Mouse (Mus musculus) adrenal gland, adult (tissue): ENCODE data around the gene Etl4.
A peak's percentile ranks its signal among the peaks of the same experiment; 100 is the strongest.
"Not testable (repeated sequence)": the region's sequence is repeated elsewhere in the genome, so short reads cannot be mapped to it uniquely, and the experiment has no call there.

Experiments used
- DNase-seq, 2 experiments: peaks; one replicate each; pipeline ENCODE4 v3.0.0; 2022 to 2023; ENCODE audit warnings: low spot score in 1 of 2; ENCODE audit not compliant: inconsistent age in 2 of 2

Gene Etl4

DNA sequence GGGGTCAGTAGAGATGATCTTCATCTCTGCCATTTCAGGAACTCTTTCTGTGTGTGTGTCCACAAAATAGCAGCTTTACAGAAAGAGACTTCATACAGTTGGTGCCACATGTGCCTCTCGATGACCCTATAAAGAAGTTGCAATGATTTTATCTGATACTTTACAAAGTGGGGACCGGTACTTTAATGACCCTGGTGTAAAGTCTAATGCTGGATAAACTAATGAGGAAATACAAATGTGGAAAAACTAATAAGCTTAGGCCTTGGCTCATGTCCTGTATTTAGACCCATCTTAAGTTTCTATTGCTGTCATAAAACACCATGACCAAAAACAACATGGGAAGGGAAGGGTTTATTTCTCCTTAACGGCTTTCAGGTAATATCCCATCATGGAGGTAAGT lies 729.0 kb downstream of the Etl4 start:
- DNase-seq, result no peak

DNA sequence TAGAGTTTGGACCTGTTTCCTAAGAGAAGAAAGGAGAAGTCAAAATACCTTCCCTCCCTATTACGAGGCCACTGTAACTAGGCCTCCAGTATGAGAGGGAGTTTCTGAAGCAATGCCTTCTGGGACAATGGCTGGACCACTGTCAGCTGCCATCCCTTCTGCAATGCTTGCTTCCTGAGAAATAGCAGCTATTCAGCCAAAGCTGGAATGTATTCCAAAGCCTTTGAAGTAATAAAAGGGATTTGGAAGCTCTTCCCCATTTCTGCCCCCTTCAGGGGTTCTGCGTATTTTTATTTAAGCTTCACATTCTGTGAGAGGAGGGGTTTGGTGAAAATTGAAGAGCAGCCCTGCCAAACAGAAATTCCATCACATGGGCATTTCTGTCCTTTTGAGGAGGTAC lies 730.1 kb downstream of the Etl4 start:
- DNase-seq, result no peak

DNA sequence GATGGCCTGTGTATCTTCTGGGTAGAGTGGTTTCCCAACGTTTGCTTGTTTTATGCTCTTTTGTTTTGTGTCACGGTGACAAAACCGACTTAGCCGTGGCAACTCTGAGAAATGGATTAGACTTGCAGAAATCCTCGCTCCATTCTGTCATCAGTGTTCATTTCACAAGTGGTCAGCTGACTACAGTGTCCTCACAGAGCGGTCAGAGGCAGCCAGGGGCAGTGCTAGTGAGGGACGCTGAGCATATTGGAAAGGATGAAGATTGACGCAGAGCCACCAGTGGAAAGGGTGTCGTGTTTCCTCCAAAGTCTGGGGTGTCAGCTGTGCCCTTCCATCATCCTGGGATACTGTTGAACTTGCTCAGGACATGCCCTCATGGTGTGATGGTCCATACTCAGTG lies 733.2 kb downstream of the Etl4 start:
- peak in 1 of 2 experiments; percentile 79 for DNase-seq

DNA sequence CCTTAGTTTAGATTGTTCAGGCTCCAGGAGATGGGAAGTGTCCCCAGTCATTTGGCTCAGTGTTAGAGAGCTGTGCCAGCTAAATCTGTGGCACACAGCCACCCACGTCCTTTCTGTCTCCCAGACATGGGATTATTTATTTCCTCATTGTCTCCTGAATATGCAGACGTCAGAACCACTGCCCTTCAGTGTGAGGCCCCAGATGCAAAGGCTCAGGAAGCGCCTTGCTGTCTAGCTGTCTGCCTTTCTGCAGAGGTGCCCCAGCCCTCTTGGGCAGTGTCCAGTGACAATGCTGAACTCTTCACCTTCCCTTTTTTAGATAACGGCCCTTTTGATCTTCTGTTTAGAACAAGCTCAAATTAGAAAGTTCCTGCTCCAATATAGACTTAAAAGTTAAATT lies 740.2 kb downstream of the Etl4 start:
- peak; percentile 72 to 91 for DNase-seq

DNA sequence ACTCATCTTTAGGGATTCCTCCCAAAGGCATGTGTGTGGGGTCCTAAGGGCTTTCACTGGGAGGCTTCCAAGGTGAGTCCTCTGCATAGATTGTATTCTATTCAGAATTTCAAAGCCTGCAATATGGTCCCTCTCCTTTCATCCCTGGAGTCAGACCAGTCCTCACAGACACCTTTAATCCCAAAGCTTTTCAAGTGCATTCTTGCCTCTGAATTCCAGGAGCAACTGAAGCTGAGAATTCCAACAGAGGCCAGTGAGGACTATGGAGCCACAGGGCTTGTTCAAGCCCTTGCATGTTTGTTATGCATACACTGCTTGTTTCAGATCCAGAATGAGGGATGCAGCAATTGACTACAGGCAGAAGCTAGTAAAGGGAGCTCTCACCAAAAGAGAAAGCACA lies 743.5 kb downstream of the Etl4 start:
- DNase-seq, result no peak

DNA sequence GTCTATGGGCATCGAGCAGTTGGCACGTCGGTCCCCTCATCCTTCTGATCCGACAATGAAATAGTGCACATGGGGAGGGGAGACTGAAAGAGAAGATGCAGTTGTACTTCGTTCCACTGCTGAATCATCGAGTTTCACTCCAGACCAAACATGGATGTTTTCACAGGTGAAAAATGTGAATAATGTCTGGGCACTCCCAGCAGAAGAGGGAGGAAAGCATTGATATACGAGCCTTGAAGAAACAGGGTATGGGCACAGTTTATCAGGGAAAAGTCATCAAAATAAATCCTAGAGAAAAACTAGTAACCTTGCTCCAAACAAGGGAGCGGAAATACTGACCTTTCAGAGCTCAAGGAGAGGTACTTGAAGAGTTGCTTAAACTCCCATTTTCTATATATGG lies 744.5 kb downstream of the Etl4 start:
- DNase-seq, result peak in 1 of 2 experiments; percentile 51

DNA sequence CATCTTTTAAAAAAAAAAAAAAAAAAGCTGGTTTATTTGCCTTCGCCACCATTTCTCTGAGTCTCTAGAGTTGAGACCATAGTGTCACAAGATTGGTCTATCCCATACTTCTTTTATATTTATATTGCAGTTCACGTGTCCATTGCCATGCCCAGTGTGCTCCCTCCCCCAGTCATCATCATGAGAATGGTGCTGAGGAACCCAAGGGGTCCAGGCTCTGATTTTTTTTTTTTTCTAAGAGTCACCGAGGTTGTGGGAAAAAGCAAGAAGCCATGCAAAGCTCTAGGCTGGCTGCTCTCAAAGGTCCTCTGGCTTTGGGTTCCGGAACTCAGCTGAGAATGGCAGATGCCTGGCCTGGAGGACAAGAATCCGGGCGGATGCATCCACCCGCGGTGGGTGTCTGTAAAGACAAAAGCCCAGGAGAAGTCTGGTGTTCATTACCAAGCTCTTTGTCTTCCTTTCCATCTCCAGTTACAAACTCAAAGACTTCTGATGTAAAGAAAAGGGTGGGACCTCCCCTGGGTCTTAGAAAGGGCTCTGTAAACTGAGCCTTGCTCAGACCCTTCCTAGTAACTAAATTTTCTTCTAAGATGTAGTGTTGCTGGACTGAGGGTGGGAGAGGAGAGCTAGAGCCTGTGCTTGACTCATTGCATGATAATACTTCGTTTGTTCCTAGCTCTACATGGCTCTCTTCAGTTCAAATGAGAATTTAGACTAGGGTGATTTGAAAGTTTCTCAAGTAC lies 745.2 kb downstream of the Etl4 start:
- no peak for DNase-seq

DNA sequence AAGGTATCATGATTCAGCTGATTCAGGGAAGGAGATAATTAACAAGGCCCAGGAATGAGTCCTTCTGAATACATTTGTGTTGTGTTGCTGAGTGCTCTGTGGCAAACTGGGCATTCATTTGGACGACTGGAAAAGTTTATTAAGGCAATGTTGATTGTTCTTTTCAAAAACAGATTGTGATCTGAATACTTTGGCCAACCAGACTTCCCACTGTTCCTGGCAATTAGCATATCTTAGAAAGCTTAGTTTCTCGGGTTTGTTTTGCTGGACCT lies 745.7 kb downstream of the Etl4 start:
- DNase-seq, result no peak

DNA sequence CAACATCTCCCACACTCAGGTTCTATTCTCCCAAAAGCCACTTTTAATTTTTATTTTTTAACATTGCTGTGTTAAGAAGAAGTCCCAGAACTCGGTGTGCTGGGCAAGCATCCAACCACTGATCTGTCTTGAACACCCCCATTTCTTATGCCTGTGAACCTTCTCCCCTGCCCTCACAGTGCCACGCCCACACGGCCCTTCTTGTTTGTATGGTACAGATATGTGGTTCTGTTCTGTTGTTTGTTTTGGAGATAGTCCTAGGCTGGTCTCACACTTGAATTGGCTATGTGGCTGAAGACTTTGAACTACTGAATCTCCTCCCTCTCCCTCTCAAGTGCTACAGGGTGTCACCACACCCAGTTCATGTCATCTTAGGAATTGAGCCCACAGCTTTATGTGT lies 748.3 kb downstream of the Etl4 start:
- DNase-seq, result peak in 1 of 2 experiments; percentile 9

DNA sequence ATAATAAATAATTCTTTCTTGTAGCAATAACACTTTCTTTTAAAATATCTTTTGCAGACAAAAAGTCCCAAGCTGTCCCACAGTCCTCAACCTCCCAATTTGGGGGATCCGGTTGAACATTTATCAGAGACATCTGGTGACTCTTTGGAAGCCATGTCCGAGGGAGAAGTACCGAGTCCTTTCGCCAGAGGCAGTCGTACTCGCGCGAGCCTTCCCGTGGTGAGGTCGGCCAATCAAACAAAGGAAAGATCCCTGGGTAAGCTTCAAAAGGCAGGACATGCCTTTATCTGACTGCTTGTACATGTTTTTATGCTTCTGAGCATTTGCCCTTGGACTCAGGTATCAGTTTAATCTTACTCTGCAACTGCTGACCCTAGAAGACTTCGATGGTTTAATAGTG lies 752.3 kb downstream of the Etl4 start:
- no peak for DNase-seq

DNA sequence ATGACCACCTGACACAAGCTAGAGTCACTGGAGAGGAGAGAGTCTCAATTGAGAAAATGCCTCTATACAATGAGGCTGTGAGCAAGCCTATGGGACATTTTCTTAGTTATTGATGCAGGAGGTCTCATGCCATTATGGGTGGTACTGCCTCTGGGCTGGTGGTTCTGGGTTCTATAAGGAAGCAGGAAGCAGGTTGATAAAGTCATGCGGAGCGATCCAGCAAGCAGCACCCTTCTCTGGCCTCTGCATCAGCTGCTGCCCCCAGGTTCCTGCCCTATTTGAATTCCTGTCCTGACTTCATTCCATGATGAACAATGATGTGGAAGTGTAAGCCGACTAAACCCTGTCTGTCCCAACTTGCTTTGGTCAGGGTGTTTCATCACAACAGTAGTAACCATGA lies 753.1 kb downstream of the Etl4 start:
- DNase-seq, result no peak

DNA sequence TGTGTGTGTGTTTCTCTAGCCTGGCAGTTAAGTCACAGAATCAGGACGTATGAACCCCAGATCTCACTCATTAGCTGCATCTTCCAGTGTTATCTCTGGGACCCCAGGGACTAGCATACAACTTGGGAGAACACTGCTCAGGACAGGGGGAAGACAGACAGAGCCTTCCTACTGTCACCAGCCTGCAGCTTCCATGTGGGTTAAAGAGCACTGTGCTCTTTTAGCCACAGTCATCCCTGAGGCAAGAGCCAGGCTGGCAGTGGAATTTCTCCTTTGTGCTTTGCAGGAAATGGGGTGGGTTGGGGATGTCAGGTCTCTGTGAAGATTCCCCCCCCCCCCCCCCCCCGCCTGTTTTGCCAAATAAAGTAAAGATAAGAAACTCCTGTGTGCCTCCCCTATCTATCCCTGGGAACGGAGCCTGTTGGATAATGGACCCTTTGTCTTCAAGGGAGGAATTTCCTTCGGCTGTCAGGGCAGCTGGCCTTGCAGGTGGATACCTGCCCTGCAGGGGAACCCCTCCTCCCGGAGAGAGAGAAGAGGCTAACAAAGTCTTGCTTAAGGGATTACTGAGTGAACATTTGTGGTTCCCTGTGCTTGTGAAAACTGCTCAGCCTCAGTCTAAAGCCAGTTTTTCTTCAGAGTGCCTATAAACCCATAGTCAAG lies 755.9 kb downstream of the Etl4 start:
- DNase-seq, result no peak

DNA sequence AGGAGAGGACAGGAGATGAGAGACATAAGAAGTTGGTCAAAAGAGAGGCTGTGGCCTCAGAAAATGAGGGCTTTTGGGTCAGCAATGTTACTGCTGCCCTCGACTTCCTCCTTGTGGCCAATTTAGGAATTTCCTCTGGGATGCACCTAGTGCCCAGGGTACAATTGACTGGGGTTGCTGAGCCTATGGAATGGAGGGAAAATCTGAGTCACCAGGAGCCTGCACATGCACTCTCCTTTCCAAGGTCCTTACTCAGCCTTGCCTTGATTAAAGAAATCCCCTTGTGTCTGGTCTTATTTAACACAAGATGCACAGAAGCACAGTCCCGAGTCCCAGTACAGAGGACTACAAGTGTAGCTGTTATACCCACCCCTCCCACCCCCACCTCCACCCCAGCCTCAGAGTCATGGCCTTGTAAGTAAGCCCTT lies 756.5 kb downstream of the Etl4 start:
- DNase-seq, result peak; percentile 69 to 91

DNA sequence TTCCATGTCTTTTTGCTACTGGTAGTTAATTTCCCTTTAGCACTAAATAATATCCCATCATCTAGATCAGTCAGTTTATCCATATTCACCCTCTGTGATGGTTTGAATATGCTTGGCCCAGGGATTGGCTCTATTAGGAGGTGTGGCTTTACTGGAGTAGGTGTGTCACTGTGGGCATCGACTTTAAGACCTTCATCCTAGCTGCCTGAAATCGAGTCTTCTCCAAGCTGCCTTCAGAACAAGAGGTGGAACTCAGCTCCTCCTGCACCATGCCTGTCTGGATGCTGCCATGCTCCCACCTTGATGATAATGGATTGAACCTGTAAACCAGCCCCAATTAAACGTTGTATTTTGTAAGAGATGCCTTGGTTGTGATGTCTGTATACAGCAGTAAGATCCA lies 758.3 kb downstream of the Etl4 start:
- no peak for DNase-seq

DNA sequence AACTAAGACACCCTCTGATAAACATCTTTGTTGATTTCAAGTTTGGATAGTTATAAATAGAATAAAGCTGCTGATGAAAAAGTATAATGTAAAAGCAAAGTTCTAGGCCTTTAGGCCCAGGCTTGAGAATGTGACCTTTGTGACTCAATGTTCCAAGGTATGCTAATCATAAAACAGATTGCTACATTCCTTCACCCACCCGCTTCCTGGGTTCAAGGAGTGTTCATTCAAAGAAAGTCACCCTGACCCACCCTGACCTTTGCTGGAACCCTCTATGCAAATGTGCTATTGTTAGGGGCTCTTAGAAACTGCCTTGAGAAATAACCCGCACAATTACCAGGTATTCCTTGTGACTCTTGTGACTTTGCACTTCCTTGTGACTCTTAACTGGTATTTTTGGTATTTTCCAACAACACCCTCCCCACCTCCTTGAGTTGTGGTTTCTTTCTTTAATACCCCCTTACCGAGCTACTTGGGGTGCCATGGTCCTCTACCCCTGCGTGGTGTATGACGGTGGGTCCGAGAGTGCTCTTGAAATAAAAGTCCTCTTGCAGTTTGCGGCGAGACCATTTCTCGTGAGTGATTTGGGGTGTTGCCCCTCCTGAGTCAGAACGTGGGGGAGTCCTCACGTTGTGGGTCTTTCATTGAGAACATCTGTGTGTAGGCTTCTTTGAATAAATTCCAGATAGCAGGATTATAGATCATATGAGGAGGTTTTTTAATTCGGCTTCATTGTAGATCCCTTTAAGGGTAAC lies 758.9 kb downstream of the Etl4 start:
- not testable (repeated sequence) for DNase-seq

DNA sequence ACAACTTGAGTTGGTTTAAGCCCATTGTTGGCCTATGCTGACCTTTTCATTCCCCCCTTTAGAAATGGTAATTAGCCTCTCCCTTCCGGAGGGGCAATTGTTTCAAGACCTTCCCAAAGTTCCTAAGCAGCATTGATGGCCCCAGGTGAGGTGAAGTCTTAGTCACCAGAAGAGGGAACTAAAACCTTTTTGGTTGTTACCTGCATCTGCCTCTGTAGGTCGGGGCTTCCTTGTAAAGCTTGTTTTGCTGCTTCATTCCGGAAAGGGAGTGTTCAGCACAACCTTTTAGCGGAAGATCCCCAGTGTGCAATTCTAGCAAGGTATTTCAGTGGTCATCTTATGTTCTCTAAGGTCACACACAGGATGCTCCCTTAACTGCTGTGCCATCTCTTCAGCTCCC lies 759.8 kb downstream of the Etl4 start:
- DNase-seq, result no peak

DNA sequence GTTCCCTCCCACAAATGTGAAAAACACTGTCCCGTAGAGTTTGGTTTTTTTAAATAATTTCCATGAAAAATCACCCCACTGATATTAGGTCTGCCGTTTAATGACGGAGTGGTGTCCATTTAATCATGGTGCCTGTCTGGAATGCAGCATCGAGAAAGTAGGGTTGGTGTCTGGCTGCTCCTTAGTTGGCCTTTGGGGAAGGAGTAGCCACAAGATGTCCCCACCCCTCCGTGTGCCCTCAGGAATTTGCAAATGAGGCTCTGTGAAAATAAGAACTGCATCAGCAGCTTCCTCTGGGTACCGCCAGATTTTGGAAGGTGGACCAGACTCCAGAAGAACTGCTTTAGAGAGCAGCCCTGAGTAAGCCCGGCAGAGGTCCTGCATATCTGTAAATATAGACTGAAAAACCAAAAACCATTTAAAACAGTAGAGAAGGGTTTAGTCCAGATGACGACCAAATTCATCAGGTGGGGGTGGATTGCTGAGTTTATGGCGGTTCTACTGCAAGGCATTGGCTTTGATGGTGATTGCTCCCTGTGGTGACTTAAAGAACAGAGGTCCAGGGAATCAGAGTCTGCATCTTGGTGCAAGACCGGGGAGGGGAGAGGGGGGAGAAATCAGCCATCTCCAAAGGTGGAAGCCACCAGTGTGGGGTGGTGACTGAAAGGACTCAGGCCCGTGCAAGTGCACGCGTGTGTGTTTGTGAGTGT lies 762.1 kb downstream of the Etl4 start:
- no peak for DNase-seq

DNA sequence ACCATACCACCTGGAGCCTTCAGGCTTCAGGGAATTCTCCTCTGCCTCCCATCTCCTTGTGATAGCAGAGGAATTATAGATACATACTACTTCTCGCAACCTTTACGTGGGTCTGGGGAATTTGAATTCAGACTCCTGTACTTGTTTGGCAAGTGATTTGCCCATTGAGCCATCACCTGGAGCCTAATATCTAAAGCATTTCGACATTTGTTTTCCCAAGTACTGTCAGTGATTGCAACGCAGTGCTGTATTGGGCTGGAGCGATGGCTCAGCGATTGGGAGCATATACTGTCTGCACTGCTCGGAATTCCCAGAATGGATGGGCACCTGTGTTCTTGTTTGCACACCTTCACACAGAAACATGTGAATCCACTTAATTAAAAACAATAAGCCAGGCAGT lies 762.7 kb downstream of the Etl4 start:
- no peak for DNase-seq

DNA sequence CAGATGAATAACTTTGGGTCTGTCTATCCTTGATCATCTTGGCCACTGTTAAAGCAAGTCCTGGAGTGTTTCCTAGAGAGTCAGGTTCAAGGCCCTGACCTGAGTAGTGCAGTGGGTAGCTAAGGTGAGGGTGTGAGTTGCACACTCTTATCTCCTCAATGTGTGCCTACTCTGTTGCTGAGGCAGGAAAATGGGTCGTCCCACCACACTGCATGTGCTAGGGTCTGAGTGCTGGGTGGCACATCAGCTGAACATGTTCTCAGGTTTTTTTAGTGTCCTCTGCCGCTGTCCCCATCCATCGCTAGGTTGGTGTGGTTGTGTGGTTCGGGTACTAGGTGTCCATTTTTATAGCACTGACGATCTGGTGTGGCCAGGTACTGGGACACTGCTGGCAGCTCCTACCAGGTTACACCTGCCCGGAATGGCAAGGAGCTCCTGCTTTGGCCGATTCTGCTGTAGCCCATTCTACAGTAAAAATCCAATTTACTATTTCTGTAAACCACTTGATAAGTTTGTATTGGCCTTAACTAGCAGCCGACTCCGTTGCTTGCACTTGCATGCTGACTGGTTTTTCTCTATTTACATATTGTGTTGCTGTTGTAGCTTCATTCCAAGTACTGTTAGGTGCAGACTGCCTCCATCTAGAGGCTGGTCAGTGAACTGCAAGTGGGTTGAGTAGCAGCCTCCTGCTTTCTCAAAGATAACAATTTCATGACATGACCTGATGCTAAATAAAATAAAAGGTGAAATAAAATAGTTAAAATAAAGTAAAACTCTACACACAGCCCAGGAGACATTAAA lies 763.4 kb downstream of the Etl4 start:
- peak; percentile 40 to 83 for DNase-seq

DNA sequence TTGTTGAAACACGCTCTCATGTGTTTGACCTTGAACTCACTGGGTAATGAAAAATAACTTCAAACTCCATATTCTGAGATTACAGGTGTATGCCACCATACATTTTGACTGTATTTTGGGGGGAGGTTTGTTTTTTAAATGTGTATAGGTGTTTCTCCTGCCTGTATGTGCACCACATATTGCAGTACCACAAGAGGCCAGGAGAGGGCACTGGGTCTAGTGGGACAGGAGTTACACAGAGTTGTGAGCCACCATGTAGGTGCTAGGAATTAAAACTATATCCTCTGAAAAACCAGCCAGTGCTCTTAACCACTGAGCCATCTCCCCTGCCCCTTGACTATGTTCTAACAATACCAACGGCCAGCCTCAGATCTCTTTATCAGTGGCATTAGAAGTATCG lies 766.8 kb downstream of the Etl4 start:
- DNase-seq, result no peak

DNA sequence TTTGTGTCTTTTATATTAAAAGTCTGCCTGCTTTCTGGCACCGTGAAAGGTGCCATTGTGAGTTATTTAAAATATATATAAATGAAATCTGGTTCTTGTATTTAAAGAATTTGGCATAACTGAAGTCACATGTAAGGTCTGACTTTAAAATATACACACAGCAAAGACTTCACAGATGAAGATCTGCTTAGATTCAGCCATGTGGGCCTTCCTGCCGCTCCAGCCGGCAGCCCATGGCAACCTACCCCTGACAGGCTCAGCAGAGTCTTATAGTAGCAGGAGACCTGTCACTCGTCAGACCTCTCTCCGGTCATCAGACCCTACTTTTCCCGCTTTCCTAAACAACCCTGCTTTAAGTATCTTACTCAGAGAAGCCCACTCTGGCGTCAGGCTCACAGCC lies 769.2 kb downstream of the Etl4 start:
- no peak for DNase-seq
